Mouse (Mus musculus): ENCODE measurements around the gene Tenm4.

The Tenm4 gene

DNA sequence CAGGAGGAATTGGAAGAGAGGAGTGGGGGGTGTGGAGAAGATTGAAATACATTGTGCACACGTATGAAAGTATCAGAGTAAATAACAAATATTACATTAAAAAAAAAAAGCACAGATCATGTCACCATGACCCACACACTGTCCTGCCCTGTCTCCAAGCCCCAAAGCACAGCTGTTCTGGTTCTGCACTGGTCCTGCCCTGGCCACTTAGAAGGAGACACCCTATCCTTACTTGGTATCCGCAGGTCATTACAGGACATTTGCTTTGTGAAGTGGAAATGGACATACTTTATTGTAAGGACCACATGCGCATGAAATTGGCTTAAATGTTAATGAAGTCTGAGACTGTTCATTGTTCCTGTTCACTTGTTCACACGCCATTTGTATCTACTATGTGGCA, 510.8 kb downstream of the Tenm4 start:
- DNase-seq (ENCODE audit: low spot score), result no peak

- DNase-seq (ENCODE audit: low spot score), result no peak
These were observed 517.1 kb downstream of the Tenm4 start for GRCm38 (mm10) chr7:96688141-96688540.

DNA sequence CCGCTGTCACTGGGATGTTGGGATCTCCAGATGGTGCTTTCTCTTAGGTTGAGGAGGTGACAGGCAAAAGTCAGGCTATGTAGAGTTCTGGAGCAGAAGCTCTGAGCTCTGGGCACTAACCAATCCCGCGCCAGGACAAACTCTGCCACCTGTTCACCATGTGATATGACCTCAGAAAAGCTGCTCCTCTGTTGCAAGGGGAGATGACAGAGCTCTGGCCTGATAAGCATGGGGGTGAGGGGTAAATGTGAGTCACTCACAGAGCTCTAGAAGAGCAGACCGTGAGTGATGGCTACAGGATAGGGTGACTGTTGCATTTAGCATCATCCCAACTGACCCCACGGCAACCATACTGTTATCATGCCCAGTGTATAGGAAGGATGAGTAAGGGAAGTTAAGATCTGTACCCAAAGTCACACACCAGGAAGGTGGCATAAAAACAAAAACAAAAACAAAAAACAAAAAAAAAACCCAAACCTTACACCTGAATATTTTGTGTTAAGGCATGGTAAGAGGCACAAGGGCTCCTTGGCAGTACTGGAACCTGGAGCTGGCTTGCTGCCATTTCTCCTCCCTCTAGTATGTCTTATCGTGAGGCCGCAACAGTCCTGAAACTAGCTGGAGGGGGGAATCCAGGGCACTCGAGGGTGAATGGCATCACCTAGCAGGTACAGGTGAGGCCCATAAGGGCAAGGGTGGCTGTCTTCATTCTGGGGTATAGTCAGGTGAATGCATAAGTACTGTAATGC, 530.2 kb downstream of the Tenm4 start:
- DNase-seq (ENCODE audit: low spot score), result no peak

- no peak for DNase-seq (ENCODE audit: low spot score)
These were observed 532.9 kb downstream of the Tenm4 start for GRCm38 (mm10) chr7:96703958-96704357.

DNA sequence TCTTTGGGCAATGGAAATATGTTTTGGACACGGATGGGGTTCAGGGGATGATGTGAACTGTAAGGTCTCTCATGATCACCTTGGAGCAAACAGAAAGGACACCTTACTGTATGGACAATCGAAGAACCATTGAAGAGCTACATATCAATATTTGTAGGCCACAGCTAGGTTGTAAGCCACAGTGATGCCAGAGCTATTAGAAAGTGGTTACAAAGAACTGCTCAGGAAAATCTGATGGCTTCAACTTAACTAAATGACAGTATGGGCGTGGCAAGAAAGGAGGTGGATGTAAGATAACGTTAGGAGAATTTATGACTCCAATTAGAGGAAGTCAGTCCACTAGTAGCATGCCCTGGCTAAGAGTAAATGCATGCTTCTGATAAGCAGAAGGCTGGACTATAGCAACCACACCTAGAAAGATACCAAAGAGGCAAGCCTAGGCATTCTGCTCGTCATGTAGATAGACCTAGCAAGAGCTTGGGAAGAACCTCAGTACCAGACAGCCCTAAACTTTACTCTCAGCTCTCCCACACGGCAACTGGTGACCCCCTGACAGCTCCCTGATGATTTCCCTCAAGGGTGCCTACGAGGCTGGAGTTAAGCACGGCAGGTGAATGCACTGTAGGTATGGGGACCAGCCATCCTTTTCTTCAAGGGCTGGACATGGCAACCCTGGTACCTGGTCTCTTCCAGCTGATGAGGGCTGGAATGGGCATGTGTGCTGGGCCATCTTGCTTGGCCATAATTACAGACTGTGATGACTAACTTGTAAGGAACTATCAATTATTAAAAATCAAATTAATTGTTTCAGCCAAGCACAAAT, 534.5 kb downstream of the Tenm4 start:
- no peak for DNase-seq (ENCODE audit: low spot score)

GRCm38 (mm10) chr7:96706531-96706930, 535.5 kb downstream of the Tenm4 start:
- DNase-seq (ENCODE audit: low spot score), result no peak

DNA sequence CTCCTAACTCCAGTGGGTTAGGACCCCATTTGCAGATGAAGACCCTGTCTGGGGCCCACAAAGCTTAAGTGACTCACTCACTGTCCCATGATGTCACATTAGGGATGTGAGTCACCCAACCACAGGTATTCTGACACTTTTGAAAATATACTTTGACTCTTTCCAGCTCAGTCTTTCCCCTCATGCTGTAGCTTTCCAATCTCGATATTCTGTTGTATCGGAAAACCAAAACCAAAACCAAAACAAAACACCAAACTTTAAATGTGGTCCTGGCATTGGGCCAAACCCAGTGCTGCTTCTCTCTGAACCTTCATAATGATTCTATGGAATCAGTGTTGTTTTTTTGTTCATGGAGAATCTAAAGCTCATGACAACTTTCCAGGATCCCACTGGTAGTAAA, 536.1 kb downstream of the Tenm4 start:
- no peak for DNase-seq (ENCODE audit: low spot score)

GRCm38 (mm10) chr7:96708071-96708470, 537.0 kb downstream of the Tenm4 start:
- DNase-seq (ENCODE audit: low spot score), result no peak

DNA sequence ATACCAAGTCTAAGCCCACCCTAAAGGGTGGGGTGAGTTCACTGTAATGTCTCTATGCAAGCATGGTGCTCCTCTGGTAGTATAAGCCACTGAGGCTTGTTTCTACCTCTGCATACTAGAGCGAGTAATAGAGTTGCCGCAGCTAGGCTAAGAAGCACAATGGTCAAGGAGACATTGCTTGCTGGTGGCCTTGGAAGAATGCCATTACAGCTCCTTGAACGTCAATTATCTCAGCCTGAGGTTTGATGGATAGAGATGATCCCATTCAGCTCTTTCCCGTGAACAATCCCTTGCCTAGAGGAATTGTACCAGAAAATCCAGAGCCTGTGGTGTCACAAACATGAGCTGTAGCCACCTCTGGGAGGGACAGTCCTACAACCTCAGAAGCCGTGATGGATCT, 537.5 kb downstream of the Tenm4 start:
- no peak for DNase-seq (ENCODE audit: low spot score)

DNA sequence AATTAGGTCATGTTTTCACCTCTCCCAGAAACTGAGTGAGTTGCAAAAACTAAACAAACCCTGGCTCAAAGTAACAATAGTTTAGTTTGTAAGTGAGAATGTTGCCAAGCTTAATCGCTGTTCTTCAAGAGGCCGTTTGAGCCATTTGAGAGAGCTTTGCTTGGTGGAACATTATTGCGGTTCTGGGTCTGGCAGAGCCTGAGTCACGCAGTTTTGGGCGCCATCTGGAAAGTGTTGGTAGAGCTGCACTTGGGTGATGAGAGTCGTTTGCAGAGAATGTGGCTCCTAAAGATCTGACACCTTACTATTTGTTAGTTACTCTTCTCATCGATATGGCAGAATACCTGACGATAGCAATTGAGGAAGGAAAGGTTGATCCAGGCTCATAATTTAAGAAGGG, 537.9 kb downstream of the Tenm4 start:
- no peak for DNase-seq (ENCODE audit: low spot score)

- no peak for DNase-seq (ENCODE audit: low spot score)
These were observed 538.8 kb downstream of the Tenm4 start for GRCm38 (mm10) chr7:96709891-96710290.

DNA sequence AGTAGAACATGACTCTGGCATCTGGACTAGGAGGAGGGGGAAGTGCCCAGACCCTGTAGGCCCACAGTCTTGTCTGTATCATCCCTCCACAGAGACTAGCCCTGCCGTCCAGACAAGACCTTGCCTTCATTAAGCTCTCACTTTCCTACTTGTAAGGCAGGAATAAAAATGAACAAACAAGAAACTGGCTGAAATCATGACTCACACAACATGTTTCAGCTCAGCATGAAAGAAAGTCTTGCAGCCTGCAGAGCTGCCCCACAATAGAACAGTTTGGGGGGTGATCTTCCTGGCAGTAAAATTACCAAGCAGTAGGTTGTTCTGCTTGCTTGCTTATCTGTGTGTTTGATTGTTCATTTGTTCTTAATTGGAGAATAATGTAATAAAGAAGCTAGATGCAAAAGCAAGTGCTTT, 539.6 kb downstream of the Tenm4 start:
- no peak for DNase-seq (ENCODE audit: low spot score)

- DNase-seq (ENCODE audit: low spot score), result no peak
These were observed 541.8 kb downstream of the Tenm4 start for GRCm38 (mm10) chr7:96712876-96713275.

GRCm38 (mm10) chr7:96716911-96717310, 545.9 kb downstream of the Tenm4 start:
- no peak for DNase-seq (ENCODE audit: low spot score)

DNA sequence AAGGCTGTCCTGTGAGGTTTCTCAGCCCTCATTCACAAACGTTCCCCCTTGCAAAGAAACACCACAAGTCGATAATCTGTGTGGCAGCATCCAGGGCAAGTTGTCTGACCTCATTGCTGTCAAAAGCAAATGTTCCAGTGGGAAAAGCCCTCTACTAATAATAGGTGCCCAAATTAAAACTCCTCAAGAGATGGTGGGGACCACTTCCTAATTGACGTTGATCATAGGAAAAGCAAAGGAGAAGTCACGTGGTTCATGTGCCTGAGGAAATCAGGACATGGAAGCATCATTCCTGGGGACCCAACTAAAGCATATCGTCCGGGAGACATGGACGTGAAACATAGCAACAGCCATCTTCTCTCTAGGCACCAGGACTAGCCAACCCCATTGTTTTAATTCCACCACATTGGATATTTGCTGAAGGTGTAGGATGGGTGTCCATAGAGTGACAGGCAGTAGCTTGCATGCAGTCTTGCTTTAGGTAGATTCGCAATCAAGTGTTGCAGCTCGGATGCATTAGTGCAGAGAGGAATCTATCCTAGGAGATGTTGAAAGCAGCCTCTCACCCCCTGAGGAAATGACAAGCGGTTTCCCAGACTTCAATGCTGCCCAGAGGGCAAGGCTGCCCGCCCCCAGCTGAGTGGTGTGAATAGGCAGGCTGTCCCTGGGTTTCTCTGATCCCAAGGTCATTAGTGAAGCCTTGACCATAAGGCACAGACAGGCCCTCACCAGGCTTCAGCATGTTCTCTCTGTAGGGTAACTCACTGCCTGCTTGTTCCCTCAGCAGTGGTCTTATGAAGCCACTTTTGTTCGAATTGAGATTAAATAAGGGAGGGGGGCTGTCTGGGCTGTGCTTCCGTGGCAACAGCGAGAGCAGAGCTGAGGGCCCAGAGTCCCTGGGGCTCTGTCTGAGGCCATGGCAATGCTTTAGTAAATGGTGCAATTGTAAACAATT, 547.4 kb downstream of the Tenm4 start:
- no peak for DNase-seq (ENCODE audit: low spot score)

DNA sequence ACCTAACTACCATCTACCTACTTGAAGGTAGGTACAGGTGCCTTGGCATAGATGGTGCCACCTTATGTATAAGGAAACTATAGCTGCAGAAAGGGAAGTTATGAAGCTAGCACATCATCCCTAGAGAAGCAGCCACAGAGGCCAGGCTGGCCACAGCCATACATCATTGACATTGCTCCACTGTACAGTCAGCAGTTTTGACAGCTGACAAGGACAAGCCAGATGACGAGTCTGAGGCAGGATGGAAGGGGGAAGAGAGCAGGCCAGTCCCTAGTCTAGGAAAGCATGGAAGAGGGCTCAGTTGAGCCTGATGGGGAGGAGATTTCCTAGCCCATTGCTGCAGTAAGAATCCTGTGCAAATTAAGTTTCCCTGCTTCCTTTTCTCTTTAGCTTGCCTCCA, 548.9 kb downstream of the Tenm4 start:
- no peak for DNase-seq (ENCODE audit: low spot score)

- DNase-seq (ENCODE audit: low spot score), result no peak
These were observed 549.4 kb downstream of the Tenm4 start for GRCm38 (mm10) chr7:96720465-96720864.

DNA sequence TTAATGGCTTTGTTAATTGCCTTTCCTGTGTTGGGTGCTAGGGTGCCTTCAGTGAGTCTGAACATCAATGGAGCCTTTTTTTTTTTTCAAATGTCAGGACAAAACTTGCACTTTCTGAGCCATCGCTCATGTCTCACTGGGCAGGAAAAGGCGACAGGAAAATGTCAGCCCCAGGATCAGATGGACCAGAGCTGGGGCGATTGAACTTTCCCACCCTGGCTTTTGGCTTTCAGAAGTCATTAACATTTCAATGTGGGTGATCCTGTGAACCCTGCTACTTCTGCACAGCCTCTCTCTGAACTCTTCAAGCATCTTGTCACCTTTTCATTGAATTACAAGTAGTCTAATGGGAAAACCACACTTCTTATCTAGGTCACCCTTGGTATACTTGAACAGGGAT, 551.8 kb downstream of the Tenm4 start:
- no peak for DNase-seq (ENCODE audit: low spot score)

DNA sequence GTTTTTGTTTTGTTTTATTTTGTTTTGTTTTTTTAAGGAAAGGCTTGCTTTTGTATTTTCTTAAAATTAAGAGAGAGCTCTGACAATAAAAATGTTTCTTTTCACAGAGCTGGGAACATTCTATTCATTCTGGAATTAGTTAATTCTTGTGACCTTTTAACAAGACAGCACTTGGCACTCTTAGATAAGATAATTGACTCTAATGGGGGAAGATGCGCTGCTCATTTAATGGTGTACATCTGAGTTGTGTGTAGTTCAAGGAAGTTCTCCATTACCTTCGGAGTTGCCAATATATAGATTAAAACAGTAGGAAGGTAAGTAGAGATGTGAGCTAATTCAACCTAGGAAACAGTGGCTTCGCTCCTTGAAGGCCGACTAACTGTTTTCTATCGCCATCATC, 554.6 kb downstream of the Tenm4 start:
- no peak for DNase-seq (ENCODE audit: low spot score)

DNA sequence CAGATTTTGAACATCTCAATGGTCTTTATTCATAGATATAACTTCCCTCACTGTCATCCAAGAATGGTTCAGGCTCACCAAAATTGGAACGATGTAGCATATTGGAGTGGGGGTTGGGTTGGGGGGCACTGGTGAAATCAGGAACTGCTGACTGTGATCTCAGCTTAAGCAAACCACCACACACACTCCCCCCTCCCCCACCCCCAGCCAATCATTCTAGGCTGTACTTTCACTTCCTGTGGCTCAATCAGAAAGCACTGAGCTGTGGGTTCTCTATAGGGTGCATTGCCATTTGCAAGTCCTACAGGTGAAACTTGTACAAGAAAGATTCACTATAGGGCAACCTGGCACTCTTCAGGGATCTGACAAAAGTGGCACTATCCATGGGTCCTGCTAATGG, 559.3 kb downstream of the Tenm4 start:
- DNase-seq (ENCODE audit: low spot score), result no peak

GRCm38 (mm10) chr7:96731947-96732346, 560.9 kb downstream of the Tenm4 start:
- DNase-seq (ENCODE audit: low spot score), result no peak

GRCm38 (mm10) chr7:96734315-96735058, 563.4 kb downstream of the Tenm4 start:
- peak; percentile 5 for DNase-seq (ENCODE audit: low spot score)
